Mouse (Mus musculus) midbrain, embryonic 15.5 days (tissue): ENCODE measurements around the gene Nfix. TPM values are rescaled to one million over a fixed set of nuclear protein-coding genes. Genes with fewer than 3 reads are reported as not detected.

ENCODE experiments used
- ATAC-seq: fragments of 200-750 bp; cut with Nextera tagmentation; replicated peaks from 2 replicates; pipeline ENCODE4 v1.8.0; 2017; ENCODE audit warnings: moderate TSS enrichment
- H3K27ac ChIP-seq: fragments of 300-500 bp; sonication (generic); 2 replicates; pipeline ENCODE4 v1.5.1; 2015; ENCODE audit warnings: mild to moderate bottlenecking, inconsistent platforms
- H3K27me3 ChIP-seq: fragments of 300-500 bp; sonication (generic); replicated peaks from 2 replicates; pipeline ENCODE4 v1.6.1; 2015; ENCODE audit warnings: inconsistent platforms
- H3K36me3 ChIP-seq: fragments of 300-500 bp; sonication (generic); replicated peaks from 2 replicates; pipeline ENCODE4 v1.6.1; 2015; ENCODE audit warnings: inconsistent platforms
- H3K4me1 ChIP-seq: fragments of 300-500 bp; sonication (generic); 2 replicates; pipeline ENCODE4 v1.6.1; 2015; ENCODE audit warnings: inconsistent platforms
- H3K4me2 ChIP-seq: fragments of 300-500 bp; sonication (generic); 2 replicates; pipeline ENCODE4 v1.6.1; 2015; ENCODE audit warnings: inconsistent platforms, mild to moderate bottlenecking, moderate library complexity
- H3K4me3 ChIP-seq: fragments of 300-500 bp; sonication (generic); 2 replicates; pipeline ENCODE4 v1.5.1; 2015; ENCODE audit warnings: mild to moderate bottlenecking, inconsistent platforms
- H3K9ac ChIP-seq: fragments of 300-500 bp; sonication (generic); 2 replicates; pipeline ENCODE4 v1.6.1; 2015; ENCODE audit warnings: mild to moderate bottlenecking, inconsistent platforms
- H3K9me3 ChIP-seq: fragments of 300-500 bp; sonication (generic); 2 replicates; pipeline ENCODE4 v1.6.1; 2016; ENCODE audit warnings: inconsistent platforms
- WGBS: fragments of 180-500 bp; shearing (Covaris S2); methylation state at CpG from one replicate; pipeline ENCODE4 v1.1.7; 2015; ENCODE audit warnings: mixed read lengths; 5-methylcytosine and 5-hydroxymethylcytosine counted together
- polyA plus RNA-seq: library from polyadenylated mRNA; unstranded; fragments of >200 nt; fragmentation: Nextera tagmentation; extraction: Ambion mirVana; gene quantifications from 2 replicates; pipeline ENCODE4 v1.2.1, GENCODE M21; 2015

Nfix gene
- polyA plus RNA-seq, 1 experiment from 2014 or later: 48.6 TPM

- Histone ChIP-seq H3K27ac (no peak overlapping the region), H3K4me1 (peaks cover 35% of the 10 kb centered on the region), H3K9ac (no peak overlapping the region)
These were observed 18.2 kb downstream of the Nfix start for GRCm38 (mm10) chr8:84781686-84782505.

DNA sequence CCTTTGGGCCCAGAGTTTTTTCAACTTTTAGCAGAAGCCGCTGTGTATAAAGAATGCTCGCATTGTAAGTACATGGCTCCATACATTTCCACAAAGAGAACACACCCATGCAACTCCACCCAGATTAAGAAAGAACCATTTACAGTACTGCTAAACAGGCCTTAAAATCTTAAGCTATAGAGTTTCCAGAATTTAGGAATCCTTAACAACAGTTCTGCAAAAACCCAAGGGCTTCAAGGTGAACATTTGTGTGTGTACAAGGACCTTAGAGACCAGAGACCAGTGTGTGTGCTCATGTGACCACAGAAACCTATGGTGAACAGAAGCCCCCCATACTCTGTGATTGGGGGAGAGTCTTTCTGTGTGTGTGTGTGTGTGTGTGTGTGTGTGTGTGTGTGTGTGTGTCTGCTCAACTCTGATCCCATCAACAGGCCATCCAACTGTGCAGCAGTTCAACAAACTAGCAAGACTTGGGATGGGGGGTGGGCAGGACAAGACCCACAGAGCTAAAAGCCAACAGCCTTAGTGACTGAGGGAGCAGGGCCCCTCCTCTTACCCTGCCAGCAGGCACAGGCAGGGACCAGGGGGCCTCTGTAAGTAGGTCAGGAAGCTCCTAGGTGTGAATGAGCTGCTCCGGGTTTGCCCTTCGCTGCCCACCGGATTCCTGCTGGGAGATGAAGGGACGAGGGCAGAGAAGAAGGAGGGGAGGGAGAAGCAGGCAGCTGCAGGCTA is 19.0 kb downstream of the Nfix start:
- H3K9ac ChIP-seq: no peak overlapping the region
- H3K36me3 ChIP-seq: no peaks in the 10 kb centered on the region
- H3K27me3 ChIP-seq: peaks cover 94% of the 10 kb centered on the region
- H3K4me1 ChIP-seq: peaks cover 31% of the 10 kb centered on the region
- ATAC-seq: no peak
- H3K9me3 ChIP-seq: no peaks in the 10 kb centered on the region
- WGBS: 15% methylated on average over 6 of the region's 6 CpGs
- no peak overlapping the region for H3K4me2 ChIP-seq
- H3K27ac ChIP-seq: no peak overlapping the region
- no peak overlapping the region for H3K4me3 ChIP-seq

More at GRCm38 (mm10) chr8:84781686-84782505, 18.2 kb downstream of the Nfix start:
- peaks cover 96% of the 10 kb centered on the region for H3K27me3 ChIP-seq
- 11% methylated on average over 5 of the region's 5 CpGs for WGBS
- no peak overlapping the region for H3K4me2 ChIP-seq
- H3K9me3 ChIP-seq: no peaks in the 10 kb centered on the region
- ATAC-seq: no peak
- H3K36me3 ChIP-seq: no peaks in the 10 kb centered on the region
- H3K4me3 ChIP-seq: no peak overlapping the region

DNA sequence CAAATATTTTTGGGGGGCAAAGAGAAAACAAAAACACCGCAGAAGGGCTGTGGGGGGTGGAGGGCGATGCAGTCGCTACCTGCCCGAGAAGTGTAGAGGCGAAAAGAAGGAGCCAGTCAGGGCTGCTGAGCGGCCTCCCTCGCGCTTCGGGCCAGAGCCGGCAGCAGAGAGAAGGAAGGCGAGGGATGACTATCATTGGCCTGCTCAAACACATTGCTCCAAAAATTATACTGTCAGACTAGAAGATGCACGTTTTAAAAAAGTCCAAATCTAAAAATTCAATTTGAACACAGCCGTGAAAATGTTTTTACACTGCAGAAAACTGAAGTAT is 20.0 kb downstream of the Nfix start:
- no peak for ATAC-seq
- H3K27me3 ChIP-seq: peaks cover 94% of the 10 kb centered on the region
- peak overlapping the region; percentile 67 for H3K27ac ChIP-seq
- peak overlapping the region; percentile 15; the same call in 1 of the 2 replicates for H3K4me2 ChIP-seq
- H3K4me1 ChIP-seq: peaks cover 29% of the 10 kb centered on the region
- H3K4me3 ChIP-seq: no peak overlapping the region
- 9% methylated on average over 13 of the region's 13 CpGs for WGBS
- no peaks in the 10 kb centered on the region for H3K9me3 ChIP-seq
- no peaks in the 10 kb centered on the region for H3K36me3 ChIP-seq
- no peak overlapping the region for H3K9ac ChIP-seq

GRCm38 (mm10) chr8:84779519-84780224 is 20.5 kb downstream of the Nfix start:
- H3K4me2 ChIP-seq: peak overlapping the region; percentile 15
- H3K9me3 ChIP-seq: no peaks in the 10 kb centered on the region
- H3K36me3 ChIP-seq: no peaks in the 10 kb centered on the region
- peaks cover 28% of the 10 kb centered on the region for H3K4me1 ChIP-seq
- peaks cover 91% of the 10 kb centered on the region for H3K27me3 ChIP-seq
- no peak for ATAC-seq
- 6% methylated on average over 19 of the region's 19 CpGs for WGBS
- peak overlapping the region; percentile 67 for H3K27ac ChIP-seq
- no peak overlapping the region for H3K9ac ChIP-seq
- H3K4me3 ChIP-seq: no peak overlapping the region

- peak overlapping the region; percentile 67 for H3K27ac ChIP-seq
These were observed 21.3 kb downstream of the Nfix start for GRCm38 (mm10) chr8:84778638-84779380.

GRCm38 (mm10) chr8:84777899-84778637 is 22.1 kb downstream of the Nfix start:
- Histone ChIP-seq H3K27ac (peak overlapping the region; percentile 67; the same call in 1 of the 2 replicates), H3K4me1 (peaks cover 34% of the 10 kb centered on the region), H3K4me2 (no peak overlapping the region), H3K9me3 (no peaks in the 10 kb centered on the region), H3K9ac (no peak overlapping the region), H3K36me3 (no peaks in the 10 kb centered on the region), H3K27me3 (peaks cover 77% of the 10 kb centered on the region), H3K4me3 (no peak overlapping the region)
- 41% methylated on average over 10 of the region's 10 CpGs for WGBS
- ATAC-seq: no peak

More at GRCm38 (mm10) chr8:84778638-84779380, 21.3 kb downstream of the Nfix start:
- H3K4me2 ChIP-seq: peak overlapping the region; percentile 15
- no peaks in the 10 kb centered on the region for H3K36me3 ChIP-seq
- ATAC-seq: no peak
- H3K4me3 ChIP-seq: no peak overlapping the region
- peaks cover 83% of the 10 kb centered on the region for H3K27me3 ChIP-seq
- H3K9me3 ChIP-seq: no peaks in the 10 kb centered on the region
- H3K9ac ChIP-seq: no peak overlapping the region
- H3K4me1 ChIP-seq: peaks cover 27% of the 10 kb centered on the region
- 10% methylated on average over 11 of the region's 11 CpGs for WGBS

DNA sequence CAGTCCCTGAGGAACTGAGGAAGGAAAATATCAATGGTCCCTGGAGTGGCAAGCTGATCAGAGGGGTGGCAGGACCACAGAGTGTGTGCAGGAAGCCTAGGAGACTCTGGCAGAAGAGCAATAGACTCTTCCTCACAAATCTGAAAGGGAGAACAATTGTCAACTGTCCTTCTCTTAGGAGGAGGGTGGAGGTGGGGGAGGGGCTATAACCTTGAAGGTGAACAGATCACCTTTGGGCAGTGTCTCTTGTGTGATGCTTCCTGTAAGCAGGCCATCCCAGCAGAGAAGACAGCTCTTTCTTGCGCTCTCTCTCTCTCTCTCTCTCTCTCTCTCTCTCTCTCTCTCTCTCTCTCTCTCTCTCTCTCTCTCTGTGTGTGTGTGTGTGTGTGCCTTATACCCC is 23.6 kb downstream of the Nfix start:
- no peak for ATAC-seq
- Histone ChIP-seq H3K27ac (peak overlapping the region; percentile 82; the same call in 1 of the 2 replicates), H3K9me3 (no peaks in the 10 kb centered on the region), H3K27me3 (peaks cover 71% of the 10 kb centered on the region), H3K4me1 (peaks cover 45% of the 10 kb centered on the region), H3K9ac (no peak overlapping the region), H3K36me3 (no peaks in the 10 kb centered on the region), H3K4me2 (no peak overlapping the region), H3K4me3 (no peak overlapping the region)
- WGBS: 15% methylated on average over 1 of the region's 1 CpGs

DNA sequence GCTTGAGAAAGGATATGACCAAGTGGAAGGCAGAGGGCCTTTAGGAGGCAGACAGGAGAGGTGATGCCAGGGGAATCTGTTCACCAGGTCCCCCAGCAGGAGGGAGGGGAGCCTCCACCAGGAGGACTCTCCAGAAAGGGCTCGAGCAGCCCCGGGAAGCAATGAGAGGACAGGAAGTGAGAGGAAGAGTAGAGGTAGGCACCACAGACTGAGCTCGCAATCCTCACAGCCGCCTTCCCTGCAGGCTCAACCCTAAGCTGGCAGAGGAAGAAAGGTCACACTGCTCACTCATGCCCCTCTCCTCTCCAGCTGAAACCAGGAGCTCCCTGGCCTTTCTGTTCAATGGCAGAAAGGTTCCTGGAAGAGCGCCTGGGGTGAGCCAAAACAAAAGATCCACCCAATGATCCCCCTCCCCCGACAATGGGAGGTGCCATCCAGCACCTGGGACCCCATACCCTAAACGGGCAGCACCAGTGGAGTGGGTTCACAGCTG is 24.5 kb downstream of the Nfix start:
- H3K36me3 ChIP-seq: no peaks in the 10 kb centered on the region
- no peaks in the 10 kb centered on the region for H3K9me3 ChIP-seq
- 9% methylated on average over 7 of the region's 7 CpGs for WGBS
- ATAC-seq: no peak
- H3K4me3 ChIP-seq: no peak overlapping the region
- H3K4me1 ChIP-seq: peaks cover 45% of the 10 kb centered on the region
- 0 out of 2 replicates have a peak overlapping the region, but pooled peaks have one; percentile 8 for H3K4me2 ChIP-seq
- H3K9ac ChIP-seq: no peak overlapping the region
- peak overlapping the region; percentile 82 for H3K27ac ChIP-seq
- peaks cover 71% of the 10 kb centered on the region for H3K27me3 ChIP-seq

GRCm38 (mm10) chr8:84775105-84775591 is 25.0 kb downstream of the Nfix start:
- Histone ChIP-seq H3K9ac (no peak overlapping the region), H3K36me3 (no peaks in the 10 kb centered on the region), H3K27me3 (peaks cover 69% of the 10 kb centered on the region), H3K4me3 (no peak overlapping the region), H3K4me1 (peaks cover 44% of the 10 kb centered on the region), H3K27ac (peak overlapping the region; percentile 82), H3K4me2 (0 out of 2 replicates have a peak overlapping the region, but pooled peaks have one; percentile 8), H3K9me3 (no peaks in the 10 kb centered on the region)
- WGBS: 6% methylated on average over 13 of the region's 13 CpGs
- 0 out of 2 replicates have a peak, but pooled peaks have one; percentile 15 for ATAC-seq

- 0% methylated on average over 10 of the region's 10 CpGs for WGBS
- H3K4me1 ChIP-seq: peaks cover 38% of the 10 kb centered on the region
- ATAC-seq: peak; percentile 65
- H3K4me2 ChIP-seq: peak overlapping the region; percentile 49
- no peak overlapping the region for H3K4me3 ChIP-seq
- no peak overlapping the region for H3K9ac ChIP-seq
- H3K36me3 ChIP-seq: no peaks in the 10 kb centered on the region
- H3K9me3 ChIP-seq: no peaks in the 10 kb centered on the region
- H3K27me3 ChIP-seq: peaks cover 68% of the 10 kb centered on the region
- H3K27ac ChIP-seq: peak overlapping the region; percentile 82
These were observed 25.7 kb downstream of the Nfix start for GRCm38 (mm10) chr8:84774473-84774911.

DNA sequence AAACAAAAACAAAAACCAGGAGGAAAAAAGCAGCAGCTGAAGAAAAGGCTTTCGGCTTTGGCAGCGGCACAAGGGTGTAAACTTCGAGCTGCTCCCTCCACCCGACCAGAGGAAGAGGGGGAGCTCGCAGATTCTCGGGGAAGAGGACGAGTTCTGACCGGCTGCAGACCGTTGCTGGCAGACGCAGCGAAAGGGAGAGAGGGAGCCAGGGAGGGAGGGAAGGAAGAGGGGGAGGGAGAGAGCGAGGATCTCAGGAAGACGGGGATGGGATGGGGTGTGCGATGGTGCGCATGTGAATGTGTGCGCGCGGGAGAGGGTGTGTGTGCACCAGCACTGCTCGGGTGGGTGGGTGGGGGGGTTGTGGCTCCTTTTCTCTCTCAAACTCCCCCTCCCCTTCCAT is 26.3 kb downstream of the Nfix start:
- peak overlapping the region; percentile 49 for H3K4me2 ChIP-seq
- peak overlapping the region; percentile 82 for H3K27ac ChIP-seq
- peaks cover 35% of the 10 kb centered on the region for H3K4me1 ChIP-seq
- H3K4me3 ChIP-seq: peak overlapping the region; percentile 31
- no peak overlapping the region for H3K9ac ChIP-seq
- WGBS: under 1% methylated on average over 15 of the region's 19 CpGs
- no peaks in the 10 kb centered on the region for H3K9me3 ChIP-seq
- no peaks in the 10 kb centered on the region for H3K36me3 ChIP-seq
- peaks cover 67% of the 10 kb centered on the region for H3K27me3 ChIP-seq
- ATAC-seq: peak; percentile 84
